Mouse (Mus musculus) liver, embryonic 14.5 days (tissue): Measurements from ENCODE around the gene Hmgb1.
"Not testable (repeated sequence)": the region's sequence is repeated elsewhere in the genome, so short reads cannot be mapped to it uniquely, and the experiment has no call there.

Experiments used
- CTCF ChIP-seq: IDR thresholded peaks from 2 replicates; pipeline ENCODE4 v1.5.1; 2016; ENCODE audit warnings: antibody characterized with exemption, low read depth, control low read depth
- EP300 ChIP-seq: IDR thresholded peaks from 2 replicates; pipeline ENCODE4 v1.6.1; 2016; ENCODE audit warnings: antibody characterized with exemption, low read depth

GRCm38 (mm10) chr5:149141155-149141554 is 43.1 kb downstream of the Hmgb1 start:
- not testable (repeated sequence) for TF ChIP-seq CTCF, EP300
